Mouse (Mus musculus): Measurements from ENCODE around the gene Ube4b.
A peak's percentile ranks its signal among the peaks of the same experiment; 100 is the strongest.

Ube4b gene

GRCm38 (mm10) chr4:149394292-149394691 lies 32.3 kb downstream of the Ube4b start:
- DNase-seq (ENCODE audit: extremely low spot score), result no peak

GRCm38 (mm10) chr4:149393311-149393995 lies 33.1 kb downstream of the Ube4b start:
- no peak for DNase-seq (ENCODE audit: extremely low spot score)

- no peak for DNase-seq (ENCODE audit: extremely low spot score)
Observed at GRCm38 (mm10) chr4:149392359-149392758, 34.2 kb downstream of the Ube4b start.

GRCm38 (mm10) chr4:149381001-149381400 lies 45.5 kb downstream of the Ube4b start:
- no peak for DNase-seq (ENCODE audit: extremely low spot score)

- DNase-seq (ENCODE audit: extremely low spot score), result no peak
Observed at GRCm38 (mm10) chr4:149379881-149380280, 46.7 kb downstream of the Ube4b start.

- no peak for DNase-seq (ENCODE audit: extremely low spot score)
Observed at GRCm38 (mm10) chr4:149378819-149379218, 47.7 kb downstream of the Ube4b start.

GRCm38 (mm10) chr4:149376034-149376433 lies 50.5 kb downstream of the Ube4b start:
- DNase-seq (ENCODE audit: extremely low spot score), result no peak

GRCm38 (mm10) chr4:149374662-149375061 lies 51.9 kb downstream of the Ube4b start:
- no peak for DNase-seq (ENCODE audit: extremely low spot score)

- DNase-seq (ENCODE audit: extremely low spot score), result no peak
Observed at GRCm38 (mm10) chr4:149373927-149374326, 52.6 kb downstream of the Ube4b start.

GRCm38 (mm10) chr4:149373431-149373830 lies 53.1 kb downstream of the Ube4b start:
- DNase-seq (ENCODE audit: extremely low spot score), result peak; percentile 39

GRCm38 (mm10) chr4:149365702-149366370 lies 60.7 kb downstream of the Ube4b start:
- DNase-seq (ENCODE audit: extremely low spot score), result no peak

GRCm38 (mm10) chr4:149364896-149365295 lies 61.7 kb downstream of the Ube4b start:
- no peak for DNase-seq (ENCODE audit: extremely low spot score)

- no peak for DNase-seq (ENCODE audit: extremely low spot score)
Observed at GRCm38 (mm10) chr4:149361051-149361450, 65.5 kb downstream of the Ube4b start.

- no peak for DNase-seq (ENCODE audit: extremely low spot score)
Observed at GRCm38 (mm10) chr4:149360647-149361046, 65.9 kb downstream of the Ube4b start.

- DNase-seq (ENCODE audit: extremely low spot score), result no peak
Observed at GRCm38 (mm10) chr4:149357982-149358381, 68.6 kb downstream of the Ube4b start.

- DNase-seq (ENCODE audit: extremely low spot score), result no peak
Observed at GRCm38 (mm10) chr4:149354671-149355070, 71.9 kb downstream of the Ube4b start.

GRCm38 (mm10) chr4:149351596-149352150 lies 74.9 kb downstream of the Ube4b start:
- no peak for DNase-seq (ENCODE audit: extremely low spot score)

- no peak for DNase-seq (ENCODE audit: extremely low spot score)
Observed at GRCm38 (mm10) chr4:149348963-149349362, 77.6 kb downstream of the Ube4b start.

GRCm38 (mm10) chr4:149345873-149346272 lies 80.7 kb downstream of the Ube4b start:
- DNase-seq (ENCODE audit: extremely low spot score), result no peak

- DNase-seq (ENCODE audit: extremely low spot score), result no peak
Observed at GRCm38 (mm10) chr4:149344311-149344710, 82.2 kb downstream of the Ube4b start.

- no peak for DNase-seq (ENCODE audit: extremely low spot score)
Observed at GRCm38 (mm10) chr4:149340680-149341079, 85.9 kb downstream of the Ube4b start.

- no peak for DNase-seq (ENCODE audit: extremely low spot score)
Observed at GRCm38 (mm10) chr4:149339426-149340214, 86.9 kb downstream of the Ube4b start.
